Comparison of ENCODE assay signal across 22 mouse cellular contexts in genomic region chr10:128268371-128268770, GRCm38 (mm10). TPM values are rescaled to one million over a fixed set of nuclear protein-coding genes. Genes with fewer than 3 reads are reported as not detected.
DNase-seq lines count a peak whose midpoint lies in the region; ATAC-seq and TF ChIP-seq lines count a peak whose summit lies in the region.
"Had no signal": no experiment of that assay in that cellular context is flagged by ENCODE, and none has a peak within 500 bp of the region (broad histone marks: within the 10 kb centered on the region; RNA-seq: fewer than 3 reads in every experiment).

Gene Apof (plus strand): TSS chr10:128268671.

- WGBS in liver, embryonic 14.5 days (ENCODE audit: insufficient replicate concordance) = 71% methylated on average over 6 of the region's 6 CpGs

- no peak for DNase-seq in gastrocnemius, adult 2 months
- DNase-seq in gastrocnemius, postnatal 25 days = no peak
- DNase-seq in G1E (ENCODE audit: low spot score) (no peak), adipocyte (ENCODE audit: low spot score) (no peak)
- peak in 2 of 3 experiments; percentile 31 to 39 for DNase-seq in liver, embryonic 14.5 days (ENCODE audit: low read depth in 3 of 3, low spot score in 3 of 3)
- DNase-seq in kidney, postnatal 4 days = no peak
- DNase-seq in cerebellum, adult 11-12 months = no peak
- DNase-seq: B cell, adult 2 months; cerebellum, adult 8-10 months; kidney, postnatal 14 days; lung, embryonic 14.5 days; right cerebral cortex, postnatal 25 days; thymus, adult 2 months had no signal

- H3K27ac ChIP-seq in gastrocnemius, adult 2 months = peak within 1 kb of the TSS; percentile 92
- peak within 1 kb of the TSS; percentile 70; the same call in 1 of the 2 replicates for H3K27ac ChIP-seq in brown adipose tissue, adult 24 weeks (replicated peaks; ENCODE audit: low read depth, low read length)
- no peak within 1 kb of the TSS; the same call in 1 of the 2 replicates for H3K27ac ChIP-seq in liver, embryonic 14.5 days
- H3K27ac ChIP-seq: neural tube, embryonic 12.5 days had no signal

- H3K27me3 ChIP-seq in G1E (ENCODE audit: insufficient read depth, low read length) = peaks cover 3% of the 10 kb centered on the region
- H3K27me3 ChIP-seq in liver, embryonic 14.5 days (ENCODE audit: control insufficient read depth, insufficient read depth, low read length) = no peaks in the 10 kb centered on the region
- H3K27me3 ChIP-seq: neural tube, embryonic 12.5 days had no signal

- TF ChIP-seq CTCF in gastrocnemius, adult 2 months (IDR thresholded peaks at IDR 0.05) = no peak
- TF ChIP-seq CTCF in G1E (IDR thresholded peaks at IDR 0.05; ENCODE audit: low read depth, low read length) = no peak
- TF ChIP-seq CTCF in liver, embryonic 14.5 days (IDR thresholded peaks at IDR 0.05; ENCODE audit: low read depth) = no peak

- H3K9me3 ChIP-seq in G1E (replicated peaks) = no peaks in the 10 kb centered on the region
- no peaks in the 10 kb centered on the region for H3K9me3 ChIP-seq in liver, embryonic 14.5 days (ENCODE audit: control insufficient read depth, low read length)
- H3K9me3 ChIP-seq: neural tube, embryonic 12.5 days had no signal

- intact Hi-C loops in gastrocnemius, adult 2 months (cut with DNase I) = no loop called here

- no peak for ATAC-seq in G1E (ENCODE audit: extremely low read depth, insufficient number of reproducible peaks, low FRiP score, poor library complexity, severe bottlenecking)
- no peak for ATAC-seq in liver, embryonic 14.5 days (ENCODE audit: insufficient read depth)
- ATAC-seq: intestine, embryonic 16.5 days had no signal

- no peak within 1 kb of the TSS for H3K4me3 ChIP-seq in gastrocnemius, adult 2 months
- peak within 1 kb of the TSS; percentile 11; the same call in 1 of the 2 replicates for H3K4me3 ChIP-seq in G1E (ENCODE audit: low read depth, low read length)
- H3K4me3 ChIP-seq in brown adipose tissue, adult 24 weeks (ENCODE audit: insufficient read depth, low read depth, low read length) = no peak within 1 kb of the TSS
- peak within 1 kb of the TSS; percentile 28 to 36 for H3K4me3 ChIP-seq in liver, embryonic 14.5 days (ENCODE audit: insufficient read depth in 1 of 2, low read depth in 2 of 2, low read length in 2 of 2)

- peaks cover 4% of the 10 kb centered on the region for H3K36me3 ChIP-seq in G1E (replicated peaks)
- no peaks in the 10 kb centered on the region for H3K36me3 ChIP-seq in liver, embryonic 14.5 days (replicated peaks; ENCODE audit: control insufficient read depth, insufficient read depth, low read depth)
- H3K36me3 ChIP-seq: neural tube, embryonic 12.5 days had no signal

- H3K4me1 ChIP-seq in G1E (ENCODE audit: insufficient read depth, low read depth, low read length) = peaks cover 25% of the 10 kb centered on the region
- H3K4me1 ChIP-seq in brown adipose tissue, adult 24 weeks (ENCODE audit: control insufficient read depth, insufficient read depth, insufficient read length, low read length) = peaks cover 4% of the 10 kb centered on the region
- H3K4me1 ChIP-seq in liver, embryonic 14.5 days (replicated peaks; ENCODE audit: control insufficient read depth in 2 of 2, insufficient read depth in 2 of 2, low read length in 1 of 2) = peaks cover 0 to 5% of the 10 kb centered on the region in 2 experiments; a peak in 2 of 4 replicates

- H3K4me2 ChIP-seq in liver, embryonic 14.5 days (ENCODE audit: low read depth) = peak within 1 kb of the TSS; percentile 80

- no peak within 1 kb of the TSS for H3K9ac ChIP-seq in liver, embryonic 14.5 days (replicated peaks)

- TF ChIP-seq EP300 in liver, embryonic 14.5 days (IDR thresholded peaks at IDR 0.05; ENCODE audit: low read depth) = no peak

RNA-seq across cellular contexts. Expression of gene Apof, which starts in this region (rescaled TPM):
- total RNA-seq in gastrocnemius, adult 2 months (2021) = not detected
- total RNA-seq in gastrocnemius, postnatal 25 days (2021) = not detected
- not detected in 2 replicates for total RNA-seq in G1E (2014; fragmentation: Nextera tagmentation)
- total RNA-seq in G1E (2017) = 0.12 and 0.16 TPM in 2 replicates
- polyA plus RNA-seq in G1E (2012) = not detected in 2 replicates
- not detected in 2 replicates for polyA plus RNA-seq in brown adipose tissue, adult 24 weeks (2012; ENCODE audit: insufficient read depth, insufficient read length, missing spikeins)
- 54.1 and 61.3 TPM in 2 replicates for polyA plus RNA-seq in liver, embryonic 14.5 days (2012; rRNA removed)
- 73.7 and 74.1 TPM in 2 replicates for polyA plus RNA-seq in liver, embryonic 14.5 days (2014; fragmentation: Nextera tagmentation; extraction: Ambion mirVana)
- total RNA-seq: hematopoietic stem cell, adult 5-6 weeks; layer of hippocampus, postnatal 14 days; left cerebral cortex, postnatal 25 days; megakaryocyte-erythroid progenitor cell, adult 5-6 weeks; midbrain, postnatal 0 days had no signal
- polyA plus RNA-seq: heart, embryonic 14.5 days; lung, embryonic 14.5 days; neural tube, embryonic 12.5 days had no signal

Comparison
In these comparisons a context has a peak if more than half of its experiments do, and no peak if none do; other contexts are left out.
1. RNA of gene Apof (polyA plus RNA-seq): 54.1 to 74.1 TPM in liver, embryonic 14.5 days; not detected in brown adipose tissue, adult 24 weeks and not detected in G1E; every median in the first group is over 10 times any median in the second.
2. DNase-seq: peak in liver, embryonic 14.5 days (2 of 3); none in gastrocnemius, adult 2 months (single experiment), gastrocnemius, postnatal 25 days (single experiment), G1E (single experiment), adipocyte (single experiment), kidney, postnatal 4 days (0 of 2) and cerebellum, adult 11-12 months (single experiment).
3. H3K4me3 ChIP-seq: peak in G1E (single experiment) and liver, embryonic 14.5 days (2 of 2); none in gastrocnemius, adult 2 months (single experiment) and brown adipose tissue, adult 24 weeks (single experiment).